In the genomic region with DNA sequence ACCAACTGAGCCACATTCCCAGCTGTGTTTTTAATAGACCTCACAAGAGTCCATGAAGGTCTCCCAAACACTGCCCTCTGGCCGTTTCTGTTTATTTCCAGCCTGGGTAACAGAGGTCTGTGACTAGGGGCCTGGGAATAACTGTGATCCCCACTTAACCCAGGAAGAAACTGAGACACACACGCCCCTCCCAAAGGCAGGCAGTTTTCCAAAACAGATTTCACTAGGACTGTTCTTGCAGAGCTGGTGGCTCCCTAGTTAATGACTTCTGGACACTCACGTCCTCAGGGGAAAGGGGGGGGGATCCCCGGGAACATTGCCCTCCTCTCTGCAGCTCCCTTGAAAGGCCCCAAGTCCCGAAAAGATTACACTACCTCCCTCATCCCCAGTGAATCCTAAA, we compare ENCODE assay signal across 12 mouse cellular contexts. TPM values are rescaled to one million over a fixed set of nuclear protein-coding genes. Genes with fewer than 3 reads are reported as not detected.
DNase-seq lines count a peak whose midpoint lies in the region; ATAC-seq and TF ChIP-seq lines count a peak whose summit lies in the region.
"Had no signal": no experiment of that assay in that cellular context is flagged by ENCODE, and none has a peak within 500 bp of the region (broad histone marks: within the 10 kb centered on the region; RNA-seq: fewer than 3 reads in every experiment).

No protein-coding gene starts in this region.

- no peaks in the 10 kb centered on the region for H3K79me2 ChIP-seq in liver, adult 2 months (ENCODE audit: control insufficient read depth, insufficient read depth, low read length)

- no peak overlapping the region for H3K4me3 ChIP-seq in forebrain, embryonic 11.5 days (ENCODE audit: low read depth, low read length)
- H3K4me3 ChIP-seq in forebrain, embryonic 16.5 days (replicated peaks; ENCODE audit: low read length): no peak overlapping the region
- H3K4me3 ChIP-seq in liver, adult 2 months (ENCODE audit: insufficient read depth, low read depth, low read length): no peak overlapping the region
- no peak overlapping the region for H3K4me3 ChIP-seq in liver, postnatal 0 days (ENCODE audit: low read depth, low read length)
- H3K4me3 ChIP-seq in hindbrain, embryonic 11.5 days (ENCODE audit: low read depth, low read length): no peak overlapping the region
- H3K4me3 ChIP-seq in midbrain, embryonic 13.5 days (replicated peaks): no peak overlapping the region
- H3K4me3 ChIP-seq: heart, embryonic 13.5 days had no signal

- no peak for DNase-seq in forebrain, embryonic 11.5 days (ENCODE audit: low spot score)
- DNase-seq in liver, adult 2 months (ENCODE audit: extremely low read depth, low read depth, low spot score): peak; percentile 42
- no peak for DNase-seq in liver, postnatal 0 days
- DNase-seq in hindbrain, embryonic 11.5 days (ENCODE audit: low spot score): no peak
- no peak for DNase-seq in adrenal gland, postnatal 10 days
- DNase-seq in adrenal gland, adult 8-10 months: no peak
- DNase-seq: spleen, adult 18-20 months; thymus, postnatal 4 days had no signal

- H3K27me3 ChIP-seq in forebrain, embryonic 11.5 days (ENCODE audit: control insufficient read depth, insufficient read depth, low read length): peaks cover 12% of the 10 kb centered on the region
- H3K27me3 ChIP-seq in forebrain, embryonic 16.5 days (replicated peaks; ENCODE audit: control insufficient read depth, insufficient read depth, low read length): no peaks in the 10 kb centered on the region
- 0 out of 2 replicates have a peak, but pooled peaks cover 2% of the 10 kb centered on the region for H3K27me3 ChIP-seq in liver, adult 2 months (ENCODE audit: control insufficient read depth, insufficient read depth, low read length)
- peaks cover 27% of the 10 kb centered on the region for H3K27me3 ChIP-seq in liver, postnatal 0 days (ENCODE audit: insufficient read depth, low read length)
- H3K27me3 ChIP-seq in hindbrain, embryonic 11.5 days (ENCODE audit: control insufficient read depth, insufficient read depth, low read length): no peaks in the 10 kb centered on the region; the same call in 1 of the 2 replicates
- H3K27me3 ChIP-seq in midbrain, embryonic 13.5 days: peaks cover 3% of the 10 kb centered on the region; the same call in 1 of the 2 replicates

- WGBS in forebrain, embryonic 11.5 days: 23% methylated on average over 5 of the region's 5 CpGs
- WGBS in forebrain, embryonic 16.5 days: 23% methylated on average over 5 of the region's 5 CpGs
- 57% methylated on average over 5 of the region's 5 CpGs for WGBS in liver, adult 2 months
- 52% methylated on average over 5 of the region's 5 CpGs for WGBS in liver, postnatal 0 days (ENCODE audit: insufficient replicate concordance)
- WGBS in hindbrain, embryonic 11.5 days: 14% methylated on average over 5 of the region's 5 CpGs
- WGBS in midbrain, embryonic 13.5 days: 17% methylated on average over 5 of the region's 5 CpGs

- TF ChIP-seq POLR2A in liver, adult 2 months (IDR thresholded peaks at IDR 0.05; ENCODE audit: extremely low read depth, insufficient read depth, low read length): no peak

- no peak for TF ChIP-seq CTCF in liver, adult 2 months (IDR thresholded peaks at IDR 0.05; ENCODE audit: low read depth, low read length)
- no peak for TF ChIP-seq CTCF in liver, postnatal 0 days (IDR thresholded peaks at IDR 0.05; ENCODE audit: low read depth)

- no peaks in the 10 kb centered on the region for H3K36me3 ChIP-seq in forebrain, embryonic 11.5 days (ENCODE audit: control insufficient read depth, insufficient read depth, low read length)
- no peaks in the 10 kb centered on the region for H3K36me3 ChIP-seq in forebrain, embryonic 16.5 days (ENCODE audit: control insufficient read depth, insufficient read depth)
- no peaks in the 10 kb centered on the region for H3K36me3 ChIP-seq in liver, adult 2 months (ENCODE audit: control insufficient read depth, insufficient read depth, low read length)
- no peaks in the 10 kb centered on the region for H3K36me3 ChIP-seq in liver, postnatal 0 days (replicated peaks; ENCODE audit: insufficient read depth, low read length)
- H3K36me3 ChIP-seq in hindbrain, embryonic 11.5 days (ENCODE audit: control insufficient read depth, insufficient read depth, low read length): no peaks in the 10 kb centered on the region
- no peaks in the 10 kb centered on the region for H3K36me3 ChIP-seq in midbrain, embryonic 13.5 days
- H3K36me3 ChIP-seq: heart, embryonic 13.5 days had no signal

- no peak for ATAC-seq in forebrain, embryonic 11.5 days (replicated peaks; ENCODE audit: low FRiP score)
- no peak for ATAC-seq in forebrain, embryonic 16.5 days
- no peak for ATAC-seq in liver, postnatal 0 days
- ATAC-seq in hindbrain, embryonic 11.5 days (ENCODE audit: low FRiP score): no peak
- no peak for ATAC-seq in midbrain, embryonic 13.5 days
- ATAC-seq: activated CD4-positive, CD25-positive, alpha-beta regulatory T cell, adult 4 months had no signal

- no peak overlapping the region; the same call in 1 of the 2 replicates for H3K9ac ChIP-seq in forebrain, embryonic 11.5 days (ENCODE audit: low read length)
- no peak overlapping the region for H3K9ac ChIP-seq in forebrain, embryonic 16.5 days (replicated peaks; ENCODE audit: low read depth, low read length)
- H3K9ac ChIP-seq in liver, adult 2 months (ENCODE audit: low read depth, low read length): no peak overlapping the region
- no peak overlapping the region for H3K9ac ChIP-seq in liver, postnatal 0 days (replicated peaks)
- no peak overlapping the region for H3K9ac ChIP-seq in hindbrain, embryonic 11.5 days (ENCODE audit: low read depth, low read length)
- no peak overlapping the region for H3K9ac ChIP-seq in midbrain, embryonic 13.5 days (replicated peaks)
- H3K9ac ChIP-seq: heart, embryonic 13.5 days had no signal

- peak overlapping the region; percentile 89; the same call in 1 of the 2 replicates for H3K27ac ChIP-seq in forebrain, embryonic 11.5 days (ENCODE audit: low read depth, low read length)
- H3K27ac ChIP-seq in forebrain, embryonic 16.5 days (ENCODE audit: low read length): no peak overlapping the region
- no peak overlapping the region for H3K27ac ChIP-seq in liver, adult 2 months (replicated peaks; ENCODE audit: insufficient read depth, low read depth, low read length)
- H3K27ac ChIP-seq in liver, postnatal 0 days (ENCODE audit: low read depth): no peak overlapping the region; the same call in 1 of the 2 replicates
- H3K27ac ChIP-seq in hindbrain, embryonic 11.5 days (ENCODE audit: low read depth, low read length): peak overlapping the region; percentile 95
- peak overlapping the region; percentile 90 for H3K27ac ChIP-seq in midbrain, embryonic 13.5 days
- H3K27ac ChIP-seq: heart, embryonic 13.5 days had no signal

- H3K4me2 ChIP-seq in forebrain, embryonic 11.5 days (ENCODE audit: low read depth, low read length, severe bottlenecking): no peak overlapping the region
- no peak overlapping the region for H3K4me2 ChIP-seq in forebrain, embryonic 16.5 days (ENCODE audit: low read length)
- no peak overlapping the region for H3K4me2 ChIP-seq in liver, postnatal 0 days (ENCODE audit: low read depth, low read length)
- H3K4me2 ChIP-seq in hindbrain, embryonic 11.5 days (replicated peaks; ENCODE audit: low read depth, low read length): no peak overlapping the region
- H3K4me2 ChIP-seq in midbrain, embryonic 13.5 days (replicated peaks): no peak overlapping the region
- H3K4me2 ChIP-seq: heart, embryonic 13.5 days had no signal

- no peaks in the 10 kb centered on the region for H3K9me3 ChIP-seq in forebrain, embryonic 11.5 days (ENCODE audit: control insufficient read depth, low read length)
- no peaks in the 10 kb centered on the region for H3K9me3 ChIP-seq in forebrain, embryonic 16.5 days (ENCODE audit: control insufficient read depth, low read length)
- no peaks in the 10 kb centered on the region for H3K9me3 ChIP-seq in liver, postnatal 0 days (ENCODE audit: low read length)
- no peaks in the 10 kb centered on the region for H3K9me3 ChIP-seq in hindbrain, embryonic 11.5 days (ENCODE audit: control insufficient read depth, low read length)
- no peaks in the 10 kb centered on the region for H3K9me3 ChIP-seq in midbrain, embryonic 13.5 days
- H3K9me3 ChIP-seq: heart, embryonic 13.5 days had no signal

- H3K4me1 ChIP-seq in forebrain, embryonic 11.5 days (replicated peaks; ENCODE audit: control insufficient read depth, insufficient read depth, low read length): peaks cover 41% of the 10 kb centered on the region
- peaks cover 54% of the 10 kb centered on the region for H3K4me1 ChIP-seq in forebrain, embryonic 16.5 days (replicated peaks; ENCODE audit: control insufficient read depth, insufficient read depth, low read length)
- no peaks in the 10 kb centered on the region for H3K4me1 ChIP-seq in liver, adult 2 months (ENCODE audit: control insufficient read depth, insufficient read depth, low read length)
- peaks cover 3% of the 10 kb centered on the region; the same call in 1 of the 2 replicates for H3K4me1 ChIP-seq in liver, postnatal 0 days (ENCODE audit: insufficient read depth)
- H3K4me1 ChIP-seq in hindbrain, embryonic 11.5 days (replicated peaks; ENCODE audit: control insufficient read depth, insufficient read depth, low read length): peaks cover 47% of the 10 kb centered on the region
- peaks cover 97% of the 10 kb centered on the region for H3K4me1 ChIP-seq in midbrain, embryonic 13.5 days (replicated peaks)

- TF ChIP-seq EP300 in liver, postnatal 0 days (IDR thresholded peaks at IDR 0.05; ENCODE audit: low read depth): no peak

RNA-seq across cellular contexts. Expression of a gene that starts 12.1 kb away (rescaled TPM):
- polyA plus RNA-seq in forebrain, embryonic 11.5 days (2014; fragmentation: Nextera tagmentation; extraction: Ambion mirVana): 155 and 170 TPM in 2 replicates
- 107 and 110 TPM in 2 replicates for polyA plus RNA-seq in forebrain, embryonic 16.5 days (2015; fragmentation: Nextera tagmentation; extraction: Ambion mirVana)
- 1.9 and 5.0 TPM in 2 replicates for total RNA-seq in liver, adult 2 months (2014; rRNA removed)
- polyA plus RNA-seq in liver, adult 2 months (2012; rRNA removed): 7.1 and 9.1 TPM in 2 replicates
- 4.0 and 5.7 TPM in 2 replicates for polyA plus RNA-seq in liver, postnatal 0 days (2015; fragmentation: Nextera tagmentation; extraction: Ambion mirVana)
- 204 and 221 TPM in 2 replicates for polyA plus RNA-seq in hindbrain, embryonic 11.5 days (2014; fragmentation: Nextera tagmentation; extraction: Ambion mirVana)
- 136 and 138 TPM in 2 replicates for polyA plus RNA-seq in midbrain, embryonic 13.5 days (2015; fragmentation: Nextera tagmentation; extraction: Ambion mirVana)
- total RNA-seq in adrenal gland, postnatal 10 days (2021): 10 to 100 TPM; 87.9 to 89.8 TPM
- 100 to 1,000 TPM in 2 of 4 experiments, 10 to 100 TPM in 2; 87.6 to 148 (median 97.6) TPM for total RNA-seq in adrenal gland, adult 8-10 months (2022)

Comparison
In these comparisons a context has a peak if more than half of its experiments do, and no peak if none do; other contexts are left out.
1. H3K27ac ChIP-seq: peak in forebrain, embryonic 11.5 days (single experiment), hindbrain, embryonic 11.5 days (single experiment) and midbrain, embryonic 13.5 days (single experiment); none in forebrain, embryonic 16.5 days (single experiment), liver, adult 2 months (single experiment) and liver, postnatal 0 days (single experiment).
2. RNA of a gene that starts 12.1 kb away (polyA plus RNA-seq): 204 to 221 TPM in hindbrain, embryonic 11.5 days, 155 to 170 TPM in forebrain, embryonic 11.5 days, 136 to 138 TPM in midbrain, embryonic 13.5 days and 107 to 110 TPM in forebrain, embryonic 16.5 days; 7.1 to 9.1 TPM in liver, adult 2 months and 4.0 to 5.7 TPM in liver, postnatal 0 days; every median in the first group is over 10 times any median in the second.